1 mouse cellular context compared by ENCODE assay signal in genomic region chr9:107625351-107626128, GRCm38 (mm10).
TF ChIP-seq lines count a peak whose summit lies in the region.

No protein-coding gene starts in this region.

TF ChIP-seq in MEL, 35 proteins besides CTCF, POLR2A, EP300 and RAD21:
- TF ChIP-seq CHD1 (IDR thresholded peaks at IDR 0.05; ENCODE audit: low read depth, low read length) (no peak), SMC3 (IDR thresholded peaks at IDR 0.05; ENCODE audit: low read depth, low read length) (no peak), POLR2AphosphoS2 (IDR thresholded peaks at IDR 0.05; ENCODE audit: low read length) (no peak), GATA1 (IDR thresholded peaks at IDR 0.05; ENCODE audit: low read depth, low read length) (no peak), ZC3H11A (IDR thresholded peaks at IDR 0.05; ENCODE audit: low read depth, low read length) (no peak), TBP (IDR thresholded peaks at IDR 0.05; ENCODE audit: low read depth, low read length) (no peak), SIN3A (IDR thresholded peaks at IDR 0.05; ENCODE audit: low read length) (no peak; the same call in 1 of the 2 replicates), MAZ (IDR thresholded peaks at IDR 0.05; ENCODE audit: low read depth, low read length) (no peak), ZNF384 (IDR thresholded peaks at IDR 0.05; ENCODE audit: low read depth, low read length) (no peak), USF2 (IDR thresholded peaks at IDR 0.05; ENCODE audit: borderline replicate concordance in 1 of 2, insufficient read depth in 1 of 2, low read depth in 1 of 2, low read length in 2 of 2) (no peak), NRF1 (IDR thresholded peaks at IDR 0.05; ENCODE audit: insufficient read depth, low read depth, low read length, poor library complexity, severe bottlenecking) (no peak)
